Mouse (Mus musculus): ENCODE measurements around the gene Ugt1a7c. TPM values are rescaled to one million over a fixed set of nuclear protein-coding genes. Genes with fewer than 3 reads are reported as not detected.
A peak's percentile ranks its signal among the peaks of the same experiment; 100 is the strongest.
"Not testable (repeated sequence)": the region's sequence is repeated elsewhere in the genome, so short reads cannot be mapped to it uniquely, and the experiment has no call there.

Ugt1a7c gene
- polyA plus RNA-seq, 1 experiment from 2014 or later = 1.9 TPM

DNA sequence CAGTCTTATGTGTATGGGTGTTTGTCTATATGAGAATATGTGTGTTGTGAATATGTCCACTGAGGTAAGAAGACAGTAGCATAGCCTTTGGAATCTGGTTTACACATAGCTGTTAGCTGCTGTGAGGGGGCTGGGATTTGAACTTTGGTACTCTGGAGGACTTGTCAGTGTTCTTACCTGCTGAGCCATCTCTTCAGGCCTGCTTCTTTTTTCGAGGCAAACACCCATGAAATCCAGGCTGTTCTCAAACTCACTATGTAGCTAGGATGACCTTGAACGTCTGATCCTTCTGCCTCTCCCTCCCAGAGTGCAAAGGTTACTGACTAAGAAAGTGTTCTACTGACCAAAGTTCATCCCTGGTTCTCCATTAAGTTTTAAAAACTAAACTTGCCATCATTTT is 10.8 kb downstream of the Ugt1a7c start:
- Histone ChIP-seq H3K27me3 (replicated peaks; ENCODE audit: control insufficient read depth, insufficient read depth, low read length) (no peaks in the 10 kb centered on the region), H3K27ac (ENCODE audit: low read depth, low read length) (no peak overlapping the region), H3K4me3 (ENCODE audit: low read length) (no peak overlapping the region), H3K4me2 (ENCODE audit: low read length) (no peak overlapping the region), H3K9ac (ENCODE audit: low read depth, low read length) (no peak overlapping the region), H3K4me1 (ENCODE audit: control insufficient read depth, insufficient read depth, low read depth, low read length) (no peaks in the 10 kb centered on the region), H3K36me3 (ENCODE audit: control insufficient read depth, insufficient read depth, low read length) (no peaks in the 10 kb centered on the region), H3K9me3 (ENCODE audit: control insufficient read depth, low read length) (no peaks in the 10 kb centered on the region)
- WGBS = 71% methylated on average over 2 of the region's 2 CpGs
- no peak for ATAC-seq

DNA sequence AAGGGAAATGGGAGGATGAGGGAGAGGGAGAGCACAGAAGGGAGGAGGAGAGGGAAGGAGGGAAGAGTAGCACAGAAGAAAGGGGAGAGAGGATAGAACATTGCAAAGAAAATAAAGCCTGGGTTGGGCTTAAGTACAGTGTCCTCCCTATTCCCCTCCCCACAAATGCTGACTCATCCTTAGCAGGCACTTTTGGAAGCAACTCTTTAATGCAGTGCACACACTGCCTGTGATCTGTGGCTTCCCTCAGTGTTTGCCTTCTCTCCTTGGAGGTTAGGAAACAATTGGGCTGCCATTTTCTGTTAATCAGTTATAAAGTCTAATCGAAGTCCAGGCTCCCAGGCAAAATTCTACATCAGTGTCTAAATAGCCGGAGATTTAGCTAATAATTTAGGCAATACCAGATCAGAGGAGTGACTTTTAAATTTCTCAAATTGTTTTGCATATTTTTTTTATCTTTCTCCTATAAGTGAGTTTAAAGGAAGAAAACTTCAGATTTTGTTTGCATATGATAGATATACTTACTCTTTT is 14.2 kb downstream of the Ugt1a7c start:
- not testable (repeated sequence) for H3K36me3 ChIP-seq (ENCODE audit: control insufficient read depth, insufficient read depth, low read length); H3K4me2 ChIP-seq (ENCODE audit: low read length); H3K4me3 ChIP-seq (ENCODE audit: low read length); H3K27me3 ChIP-seq (replicated peaks; ENCODE audit: control insufficient read depth, insufficient read depth, low read length); H3K4me1 ChIP-seq (ENCODE audit: control insufficient read depth, insufficient read depth, low read depth, low read length); H3K9ac ChIP-seq (ENCODE audit: low read depth, low read length); ATAC-seq; H3K9me3 ChIP-seq (ENCODE audit: control insufficient read depth, low read length); H3K27ac ChIP-seq (ENCODE audit: low read depth, low read length)
- 68% methylated on average over 2 of the region's 2 CpGs for WGBS

DNA sequence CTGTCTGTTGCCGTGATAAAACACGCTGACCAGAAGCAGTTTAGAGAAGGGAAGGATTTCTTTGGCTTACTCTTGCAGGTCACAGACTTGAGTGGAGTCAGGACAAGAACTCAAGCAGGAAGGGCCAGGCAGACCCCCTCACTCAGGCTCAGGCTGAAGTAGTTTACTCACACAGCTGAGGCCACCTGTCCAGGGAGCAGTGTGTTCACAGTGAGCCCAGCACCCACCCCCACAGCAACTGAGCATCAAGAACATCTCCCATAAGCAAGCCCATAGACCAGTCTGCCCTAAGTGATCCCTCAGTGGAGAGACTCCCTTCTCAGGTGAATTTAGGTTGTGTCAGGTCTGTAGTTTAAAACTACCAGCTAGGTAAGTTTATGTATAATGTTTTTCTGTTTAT is 14.7 kb downstream of the Ugt1a7c start:
- not testable (repeated sequence) for H3K9me3 ChIP-seq (ENCODE audit: control insufficient read depth, low read length); H3K9ac ChIP-seq (ENCODE audit: low read depth, low read length); H3K4me3 ChIP-seq (ENCODE audit: low read length); H3K4me2 ChIP-seq (ENCODE audit: low read length); H3K36me3 ChIP-seq (ENCODE audit: control insufficient read depth, insufficient read depth, low read length); H3K27ac ChIP-seq (ENCODE audit: low read depth, low read length); H3K4me1 ChIP-seq (ENCODE audit: control insufficient read depth, insufficient read depth, low read depth, low read length); ATAC-seq; H3K27me3 ChIP-seq (replicated peaks; ENCODE audit: control insufficient read depth, insufficient read depth, low read length)
- WGBS = 84% methylated on average over 2 of the region's 2 CpGs

DNA sequence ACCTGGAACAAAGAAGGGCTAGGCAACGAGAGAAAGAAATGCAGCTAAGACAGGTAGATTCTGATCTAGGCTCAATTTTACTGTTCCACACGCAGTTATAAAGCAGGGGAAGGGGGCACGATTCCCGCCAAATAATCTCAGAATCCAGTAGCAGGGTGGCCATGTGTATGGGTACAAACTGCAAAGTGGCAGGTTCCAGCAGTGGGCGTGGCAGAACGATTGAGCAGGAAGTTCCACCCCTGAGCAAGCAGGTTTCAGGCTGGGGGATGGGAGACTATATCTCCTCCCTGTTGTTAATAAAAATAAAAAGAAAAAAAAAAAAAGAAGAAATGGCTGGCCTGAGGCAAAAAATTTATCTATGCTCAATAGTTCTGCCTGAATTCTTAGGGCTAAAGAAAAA is 17.9 kb downstream of the Ugt1a7c start:
- H3K27me3 ChIP-seq (replicated peaks; ENCODE audit: control insufficient read depth, insufficient read depth, low read length); H3K9me3 ChIP-seq (ENCODE audit: control insufficient read depth, low read length); ATAC-seq; H3K36me3 ChIP-seq (ENCODE audit: control insufficient read depth, insufficient read depth, low read length); H3K4me1 ChIP-seq (ENCODE audit: control insufficient read depth, insufficient read depth, low read depth, low read length); H3K4me3 ChIP-seq (ENCODE audit: low read length); H3K4me2 ChIP-seq (ENCODE audit: low read length); H3K27ac ChIP-seq (ENCODE audit: low read depth, low read length); H3K9ac ChIP-seq (ENCODE audit: low read depth, low read length): not testable (repeated sequence)
- WGBS = 93% methylated on average over 6 of the region's 6 CpGs

DNA sequence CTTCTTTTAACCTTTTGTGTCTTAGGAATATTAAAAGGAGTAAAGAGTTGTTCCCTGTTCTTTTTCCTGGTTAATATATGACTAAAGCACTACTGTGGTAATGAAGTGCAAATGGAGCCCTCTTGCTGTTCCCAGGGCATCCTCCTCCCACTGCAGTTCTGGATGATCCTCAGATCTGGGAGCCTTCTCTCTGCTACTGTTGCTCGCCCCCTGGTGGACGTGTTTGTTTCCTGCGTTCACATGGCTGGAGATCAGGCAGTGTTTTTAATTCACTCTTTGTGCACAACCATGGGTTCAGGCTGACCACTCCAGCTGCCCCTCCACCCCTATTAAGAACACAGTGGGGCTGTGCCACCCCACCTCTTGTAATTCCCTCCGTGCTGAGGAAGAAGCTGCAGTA is 25.7 kb downstream of the Ugt1a7c start:
- H3K4me2 ChIP-seq (ENCODE audit: low read length); ATAC-seq; H3K27ac ChIP-seq (ENCODE audit: low read depth, low read length); H3K4me1 ChIP-seq (ENCODE audit: control insufficient read depth, insufficient read depth, low read depth, low read length); H3K9me3 ChIP-seq (ENCODE audit: control insufficient read depth, low read length); H3K27me3 ChIP-seq (replicated peaks; ENCODE audit: control insufficient read depth, insufficient read depth, low read length); H3K4me3 ChIP-seq (ENCODE audit: low read length); H3K9ac ChIP-seq (ENCODE audit: low read depth, low read length); H3K36me3 ChIP-seq (ENCODE audit: control insufficient read depth, insufficient read depth, low read length): not testable (repeated sequence)
- WGBS = 12% methylated on average over 4 of the region's 4 CpGs

DNA sequence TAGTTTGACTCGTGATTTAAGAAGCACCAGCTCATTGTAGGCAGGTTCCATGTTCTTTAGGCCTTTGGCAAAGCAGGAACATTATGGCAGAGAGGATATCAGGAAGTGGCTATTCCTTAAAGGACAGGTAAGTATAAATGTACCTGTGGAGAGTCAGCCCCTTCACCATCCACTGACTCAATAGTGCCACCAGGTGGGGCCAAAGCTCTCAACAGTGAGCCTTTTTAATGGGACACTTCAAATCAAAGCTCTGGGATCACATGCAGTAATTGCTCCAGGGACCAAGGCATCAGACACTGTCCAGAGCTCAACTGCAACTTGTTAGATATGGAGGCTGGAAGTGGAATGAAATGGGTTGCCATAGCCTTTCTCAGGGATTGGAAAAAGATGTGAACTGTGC is 26.7 kb downstream of the Ugt1a7c start:
- not testable (repeated sequence) for H3K27ac ChIP-seq (ENCODE audit: low read depth, low read length); H3K4me3 ChIP-seq (ENCODE audit: low read length); H3K4me1 ChIP-seq (ENCODE audit: control insufficient read depth, insufficient read depth, low read depth, low read length); H3K36me3 ChIP-seq (ENCODE audit: control insufficient read depth, insufficient read depth, low read length); H3K27me3 ChIP-seq (replicated peaks; ENCODE audit: control insufficient read depth, insufficient read depth, low read length); ATAC-seq; H3K9me3 ChIP-seq (ENCODE audit: control insufficient read depth, low read length); H3K4me2 ChIP-seq (ENCODE audit: low read length); H3K9ac ChIP-seq (ENCODE audit: low read depth, low read length)
- WGBS = no CpG with 5 or more reads among the region's 1 CpGs

DNA sequence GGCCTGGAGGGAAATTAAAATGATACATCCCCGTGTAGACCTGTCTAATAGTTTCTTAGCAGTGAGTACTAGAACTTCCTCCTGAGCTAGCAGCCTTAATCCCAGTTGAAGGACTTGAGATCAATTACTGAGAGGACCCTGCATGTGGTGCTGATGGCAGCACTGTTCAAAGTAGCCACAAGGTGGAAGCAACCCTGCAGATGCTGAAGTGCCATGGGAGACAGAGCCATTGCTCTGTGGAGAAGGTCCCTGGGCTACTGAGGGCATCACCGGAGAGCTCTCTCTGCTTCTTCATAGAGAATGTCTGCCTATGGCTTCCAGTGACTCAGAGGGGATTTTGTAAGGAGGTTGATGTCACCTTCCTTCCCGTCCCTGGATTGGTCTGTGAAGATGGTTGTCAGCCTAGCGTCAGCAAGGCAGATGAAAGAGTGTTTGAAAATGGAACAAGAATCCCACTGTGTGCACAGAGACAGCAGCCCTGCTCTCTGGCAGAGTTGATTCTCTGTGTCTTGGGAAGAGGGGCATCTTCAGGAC is 31.0 kb downstream of the Ugt1a7c start:
- not testable (repeated sequence) for ATAC-seq; H3K9ac ChIP-seq (ENCODE audit: low read depth, low read length); H3K4me2 ChIP-seq (ENCODE audit: low read length); H3K27me3 ChIP-seq (replicated peaks; ENCODE audit: control insufficient read depth, insufficient read depth, low read length); H3K4me3 ChIP-seq (ENCODE audit: low read length); H3K9me3 ChIP-seq (ENCODE audit: control insufficient read depth, low read length); H3K27ac ChIP-seq (ENCODE audit: low read depth, low read length); H3K36me3 ChIP-seq (ENCODE audit: control insufficient read depth, insufficient read depth, low read length); H3K4me1 ChIP-seq (ENCODE audit: control insufficient read depth, insufficient read depth, low read depth, low read length)
- WGBS = 85% methylated on average over 3 of the region's 4 CpGs

DNA sequence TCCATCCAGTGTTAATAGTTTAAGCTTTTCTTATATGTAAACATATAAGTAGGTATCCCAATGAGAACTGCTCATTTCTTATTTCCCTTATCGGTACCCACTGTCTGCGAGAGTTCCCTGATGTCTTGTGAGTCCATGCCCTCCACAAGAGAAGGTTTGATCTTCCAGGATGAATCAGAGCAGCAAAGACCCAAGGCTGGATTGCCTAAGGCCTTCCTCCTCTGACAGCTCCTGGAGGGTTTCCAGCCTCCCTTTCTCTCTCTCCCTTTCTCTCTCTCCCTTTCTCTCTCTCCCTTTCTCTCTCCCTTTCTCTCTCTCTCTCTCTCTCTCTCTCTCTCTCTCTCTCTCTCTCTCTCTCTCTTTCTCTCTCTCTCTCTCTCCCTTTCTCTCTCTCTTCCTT is 34.2 kb downstream of the Ugt1a7c start:
- H3K4me2 ChIP-seq (ENCODE audit: low read length); H3K9me3 ChIP-seq (ENCODE audit: control insufficient read depth, low read length); H3K27ac ChIP-seq (ENCODE audit: low read depth, low read length); H3K27me3 ChIP-seq (replicated peaks; ENCODE audit: control insufficient read depth, insufficient read depth, low read length); H3K4me1 ChIP-seq (ENCODE audit: control insufficient read depth, insufficient read depth, low read depth, low read length); H3K4me3 ChIP-seq (ENCODE audit: low read length); H3K9ac ChIP-seq (ENCODE audit: low read depth, low read length); ATAC-seq; H3K36me3 ChIP-seq (ENCODE audit: control insufficient read depth, insufficient read depth, low read length): not testable (repeated sequence)
- WGBS = 89% methylated on average over 2 of the region's 2 CpGs

DNA sequence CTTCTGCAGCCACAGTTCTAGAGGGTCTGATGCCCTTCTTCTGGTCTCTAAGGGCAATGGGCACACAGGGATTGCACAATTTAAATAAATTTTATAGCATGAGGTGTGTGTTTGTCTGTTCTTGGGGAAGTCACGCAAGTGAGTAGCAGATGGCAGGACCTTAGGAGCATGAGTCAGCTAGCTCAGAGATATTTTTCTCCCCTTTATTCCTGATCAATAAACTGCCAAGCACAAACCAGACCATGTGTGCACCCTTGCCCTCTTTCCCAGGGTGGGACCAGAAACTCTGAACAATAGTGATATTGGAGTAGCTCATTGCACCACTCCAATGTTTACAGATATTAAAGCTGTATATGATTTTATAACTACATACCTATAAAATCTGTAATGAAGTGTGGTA is 35.4 kb downstream of the Ugt1a7c start:
- 86% methylated on average over 1 of the region's 1 CpGs for WGBS
- ATAC-seq; H3K36me3 ChIP-seq (ENCODE audit: control insufficient read depth, insufficient read depth, low read length); H3K9me3 ChIP-seq (ENCODE audit: control insufficient read depth, low read length); H3K9ac ChIP-seq (ENCODE audit: low read depth, low read length); H3K27me3 ChIP-seq (replicated peaks; ENCODE audit: control insufficient read depth, insufficient read depth, low read length); H3K27ac ChIP-seq (ENCODE audit: low read depth, low read length); H3K4me3 ChIP-seq (ENCODE audit: low read length); H3K4me2 ChIP-seq (ENCODE audit: low read length); H3K4me1 ChIP-seq (ENCODE audit: control insufficient read depth, insufficient read depth, low read depth, low read length): not testable (repeated sequence)

DNA sequence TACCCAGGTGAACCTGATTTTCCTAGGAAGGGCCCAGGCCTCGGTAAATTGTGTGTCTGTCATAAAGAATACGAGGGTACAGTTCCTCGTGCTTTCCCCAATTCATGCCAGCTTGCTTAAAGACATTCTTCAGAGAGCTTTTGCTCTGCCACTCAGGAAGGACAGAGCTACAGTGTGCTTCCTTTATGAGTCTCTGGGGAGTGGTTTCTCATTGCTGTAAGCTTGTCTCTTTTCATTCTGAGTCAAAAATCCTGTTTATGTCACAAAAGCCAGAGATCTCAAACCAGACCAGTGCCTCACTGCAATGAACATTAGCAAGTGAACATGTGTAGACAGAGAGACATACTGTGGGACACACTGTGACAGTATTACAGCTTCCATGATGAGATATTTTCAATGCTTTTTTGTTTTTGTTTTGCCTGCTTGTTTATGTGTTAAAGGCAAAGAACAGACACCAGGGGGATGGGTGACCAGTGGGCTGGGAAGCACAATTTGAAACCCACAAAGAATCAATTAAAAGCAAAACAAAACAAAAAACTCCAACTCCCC is 39.1 kb downstream of the Ugt1a7c start:
- no peak overlapping the region for H3K4me3 ChIP-seq (ENCODE audit: low read length)
- ATAC-seq = peak; percentile 60
- H3K4me1 ChIP-seq (ENCODE audit: control insufficient read depth, insufficient read depth, low read depth, low read length) = no peaks in the 10 kb centered on the region
- 61% methylated on average over 3 of the region's 3 CpGs for WGBS
- no peak overlapping the region for H3K9ac ChIP-seq (ENCODE audit: low read depth, low read length)
- H3K27ac ChIP-seq (ENCODE audit: low read depth, low read length) = peak overlapping the region; percentile 1; the same call in 1 of the 2 replicates
- H3K9me3 ChIP-seq (ENCODE audit: control insufficient read depth, low read length) = no peaks in the 10 kb centered on the region
- H3K36me3 ChIP-seq (ENCODE audit: control insufficient read depth, insufficient read depth, low read length) = no peaks in the 10 kb centered on the region
- no peaks in the 10 kb centered on the region for H3K27me3 ChIP-seq (replicated peaks; ENCODE audit: control insufficient read depth, insufficient read depth, low read length)
- no peak overlapping the region for H3K4me2 ChIP-seq (ENCODE audit: low read length)
